Mouse (Mus musculus) lung, postnatal 0 days (tissue): ENCODE measurements at regions not wholly inside any gene's neighbourhood (a gene's known extent, or its start where the extent isn't known, plus 50 kb on each side); places are given as distances from the start of the nearest gene placed in this dataset.

Experiments used
- CTCF ChIP-seq: IDR thresholded peaks from 2 replicates; pipeline ENCODE4 v1.5.1; 2016; ENCODE audit warnings: antibody characterized with exemption, mild to moderate bottlenecking
- EP300 ChIP-seq: IDR thresholded peaks from 2 replicates; pipeline ENCODE4 v1.6.1; 2016; ENCODE audit warnings: antibody characterized with exemption, mild to moderate bottlenecking, control low read depth

DNA sequence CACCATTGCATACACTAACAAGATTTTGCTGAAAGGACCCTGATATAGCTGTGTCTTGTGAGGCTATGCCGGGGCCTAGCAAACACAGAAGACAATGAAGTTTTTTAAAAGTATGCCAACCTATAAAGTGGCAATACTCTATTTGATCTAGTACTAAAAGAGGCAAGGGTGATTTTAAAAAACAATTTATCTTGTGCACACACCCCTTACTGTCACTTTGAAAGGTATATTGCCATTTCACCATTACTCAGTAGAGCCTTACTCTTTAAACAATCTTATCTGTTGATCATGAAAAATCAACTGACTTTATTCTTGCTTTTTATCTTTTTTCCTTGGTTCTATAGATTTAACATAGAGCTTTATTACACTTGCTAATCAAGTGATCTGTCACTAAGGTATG is 859.1 kb upstream of the Slc10a2 start:
- no peak for TF ChIP-seq EP300
- TF ChIP-seq CTCF = no peak
